Mouse (Mus musculus) MEL (cell line): Measurements from ENCODE around the gene Arhgef17. TPM values are rescaled to one million over a fixed set of nuclear protein-coding genes. Genes with fewer than 3 reads are reported as not detected.

Source experiments
- DNase-seq: peaks from one replicate; pipeline ENCODE4 v3.0.0; 2011; ENCODE audit warnings: low read depth, low spot score
- H3K27ac ChIP-seq: 2 replicates; pipeline ENCODE4 v1.5.1; 2012; ENCODE audit warnings: low read depth, mild to moderate bottlenecking, control low read depth, low read length, moderate library complexity; ENCODE audit not compliant: control insufficient read depth
- H3K27me3 ChIP-seq, 2 experiments: fragments of 150-350 bp in 1 of 2; sonication (generic) in 1 of 2; 2 replicates each; pipeline ENCODE4 v1.6.1; 2012; ENCODE audit warnings: low read length in 2 of 2, mild to moderate bottlenecking in 2 of 2, improper control_type of control experiment in 1 of 2, moderate library complexity in 1 of 2; ENCODE audit not compliant: insufficient read depth in 2 of 2, control insufficient read depth in 1 of 2
- H3K36me3 ChIP-seq, 2 experiments: 2 replicates each; pipeline ENCODE4 v1.6.1; 2012 to 2014; ENCODE audit warnings: low read length in 2 of 2, improper control_type of control experiment in 1 of 2, inconsistent platforms in 1 of 2, mild to moderate bottlenecking in 1 of 2; ENCODE audit not compliant: insufficient read depth in 2 of 2, control insufficient read depth in 1 of 2
- H3K4me1 ChIP-seq, 2 experiments: fragments of 150-350 bp in 1 of 2; sonication (generic) in 1 of 2; 2 replicates each; pipeline ENCODE4 v1.6.1; 2012; ENCODE audit warnings: low read length in 2 of 2, improper control_type of control experiment in 1 of 2, mild to moderate bottlenecking in 1 of 2; ENCODE audit not compliant: insufficient read depth in 2 of 2, control insufficient read depth in 1 of 2
- H3K4me3 ChIP-seq, 2 experiments: fragments of 150-350 bp in 1 of 2; sonication (generic) in 1 of 2; 2 replicates each; pipeline ENCODE4 v1.5.1; 2012; ENCODE audit warnings: low read depth in 2 of 2, low read length in 2 of 2, mild to moderate bottlenecking in 2 of 2, moderate library complexity in 2 of 2, control low read depth in 1 of 2, improper control_type of control experiment in 1 of 2; ENCODE audit not compliant: control insufficient read depth in 1 of 2, insufficient read depth in 1 of 2
- H3K79me2 ChIP-seq: 2 replicates; pipeline ENCODE4 v1.6.1; 2012; ENCODE audit warnings: mild to moderate bottlenecking, low read length, moderate library complexity; ENCODE audit not compliant: control insufficient read depth, poor library complexity, insufficient read depth
- H3K9ac ChIP-seq: 2 replicates; pipeline ENCODE4 v1.6.1; 2012; ENCODE audit warnings: low read depth, mild to moderate bottlenecking, control low read depth, low read length, moderate library complexity; ENCODE audit not compliant: control insufficient read depth, poor library complexity, severe bottlenecking
- H3K9me3 ChIP-seq: fragments of 150-350 bp; sonication (generic); replicated peaks from 2 replicates; pipeline ENCODE4 v1.6.1; 2012; ENCODE audit warnings: mild to moderate bottlenecking, low read length, improper control_type of control experiment, moderate library complexity; ENCODE audit not compliant: insufficient read depth
- CHD1 ChIP-seq: IDR thresholded peaks from 2 replicates; pipeline ENCODE4 v1.6.1; 2012; ENCODE audit warnings: low read depth, mild to moderate bottlenecking, inconsistent platforms, low read length, improper control_type of control experiment
- CTCF ChIP-seq, 3 experiments: IDR thresholded peaks in 2 of 3; conservative IDR thresholded peaks in 1 of 3; 2 replicates each; pipeline ENCODE4 v1.5.1; 2011 to 2012; ENCODE audit warnings: low read length in 3 of 3, low read depth in 2 of 3, mild to moderate bottlenecking in 2 of 3, improper control_type of control experiment in 1 of 3, inconsistent platforms in 1 of 3, mixed read lengths in 1 of 3, moderate library complexity in 1 of 3; ENCODE audit not compliant: control insufficient read depth in 1 of 3, insufficient read depth in 1 of 3, poor library complexity in 1 of 3, severe bottlenecking in 1 of 3
- E2F4 ChIP-seq: IDR thresholded peaks from 2 replicates; pipeline ENCODE4 v1.6.1; 2011; ENCODE audit warnings: low read depth, low read length, improper control_type of control experiment, borderline replicate concordance
- ELF1 ChIP-seq: IDR thresholded peaks from 2 replicates; pipeline ENCODE4 v1.6.1; 2014; ENCODE audit warnings: low read depth, mild to moderate bottlenecking, inconsistent platforms, low read length, improper control_type of control experiment, moderate library complexity
- EP300 ChIP-seq, 2 experiments: IDR thresholded peaks; 2 replicates each; pipeline ENCODE4 v1.6.1; 2011; ENCODE audit warnings: improper control_type of control experiment in 2 of 2, low read length in 2 of 2, low read depth in 1 of 2, mild to moderate bottlenecking in 1 of 2
- ETS1 ChIP-seq: IDR thresholded peaks from 2 replicates; pipeline ENCODE4 v1.6.1; 2012; ENCODE audit warnings: low read depth, mild to moderate bottlenecking, inconsistent platforms, low read length, improper control_type of control experiment, moderate library complexity
- GATA1 ChIP-seq: IDR thresholded peaks from 2 replicates; pipeline ENCODE4 v1.6.1; 2011; ENCODE audit warnings: low read depth, low read length, improper control_type of control experiment
- HCFC1 ChIP-seq: IDR thresholded peaks from 2 replicates; pipeline ENCODE4 v1.6.1; 2012; ENCODE audit warnings: low read depth, mild to moderate bottlenecking, inconsistent platforms, low read length, improper control_type of control experiment, moderate library complexity
- JUND ChIP-seq: IDR thresholded peaks from 2 replicates; pipeline ENCODE4 v1.6.1; 2011; ENCODE audit warnings: low read depth, mild to moderate bottlenecking, improper control_type of control experiment, low read length
- MAFK ChIP-seq: IDR thresholded peaks from 2 replicates; pipeline ENCODE4 v1.6.1; 2011; ENCODE audit warnings: low read depth, mild to moderate bottlenecking, low read length, improper control_type of control experiment, borderline replicate concordance
- MAX ChIP-seq: IDR thresholded peaks from 2 replicates; pipeline ENCODE4 v1.6.1; 2011; ENCODE audit warnings: low read length, improper control_type of control experiment
- MAZ ChIP-seq: IDR thresholded peaks from 2 replicates; pipeline ENCODE4 v1.6.1; 2012; ENCODE audit warnings: low read depth, mild to moderate bottlenecking, inconsistent platforms, low read length, improper control_type of control experiment
- MEF2A ChIP-seq: IDR thresholded peaks from 2 replicates; pipeline ENCODE4 v1.6.1; 2014; ENCODE audit warnings: low read depth, mild to moderate bottlenecking, inconsistent platforms, low read length, improper control_type of control experiment; ENCODE audit not compliant: poor library complexity, insufficient replicate concordance, severe bottlenecking; ENCODE audit errors: extremely low read depth
- MXI1 ChIP-seq: IDR thresholded peaks from 2 replicates; pipeline ENCODE4 v1.6.1; 2011; ENCODE audit warnings: mild to moderate bottlenecking, low read depth, low read length, improper control_type of control experiment
- MYB ChIP-seq: IDR thresholded peaks from 2 replicates; pipeline ENCODE4 v1.6.1; 2011; ENCODE audit warnings: mild to moderate bottlenecking, low read depth, low read length, improper control_type of control experiment
- MYC ChIP-seq: IDR thresholded peaks from 2 replicates; pipeline ENCODE4 v1.6.1; 2011; ENCODE audit warnings: low read depth, mild to moderate bottlenecking, low read length, improper control_type of control experiment, moderate library complexity
- NELFE ChIP-seq: IDR thresholded peaks from 2 replicates; pipeline ENCODE4 v1.6.1; 2011; ENCODE audit warnings: low read depth, low read length, improper control_type of control experiment
- NRF1 ChIP-seq: IDR thresholded peaks from 2 replicates; pipeline ENCODE4 v1.6.1; 2014; ENCODE audit warnings: low read depth, mild to moderate bottlenecking, inconsistent platforms, low read length, improper control_type of control experiment, moderate library complexity; ENCODE audit not compliant: poor library complexity, insufficient read depth, severe bottlenecking
- POLR2AphosphoS2 ChIP-seq: IDR thresholded peaks from 2 replicates; pipeline ENCODE4 v1.6.1; 2011; ENCODE audit warnings: low read length, improper control_type of control experiment
- POLR2AphosphoS5 ChIP-seq: IDR thresholded peaks from 2 replicates; pipeline ENCODE4 v1.6.1; 2012; ENCODE audit warnings: low read depth, borderline replicate concordance, mild to moderate bottlenecking, inconsistent platforms, low read length, moderate library complexity, mixed read lengths
- RAD21 ChIP-seq: IDR thresholded peaks from 2 replicates; pipeline ENCODE4 v1.6.1; 2011; ENCODE audit warnings: mild to moderate bottlenecking, low read depth, low read length, improper control_type of control experiment
- RCOR1 ChIP-seq: IDR thresholded peaks from 2 replicates; pipeline ENCODE4 v1.6.1; 2012; ENCODE audit warnings: low read depth, mild to moderate bottlenecking, inconsistent platforms, low read length, improper control_type of control experiment
- SMC3 ChIP-seq: IDR thresholded peaks from 2 replicates; pipeline ENCODE4 v1.6.1; 2011; ENCODE audit warnings: low read depth, low read length, improper control_type of control experiment
- TBP ChIP-seq: IDR thresholded peaks from 2 replicates; pipeline ENCODE4 v1.8.0; 2011; ENCODE audit warnings: low read depth, low read length, improper control_type of control experiment
- TCF12 ChIP-seq: IDR thresholded peaks from 2 replicates; pipeline ENCODE4 v1.6.1; 2014; ENCODE audit warnings: low read depth, mild to moderate bottlenecking, inconsistent platforms, low read length, improper control_type of control experiment, moderate library complexity
- ZC3H11A ChIP-seq: IDR thresholded peaks from 2 replicates; pipeline ENCODE4 v1.6.1; 2012; ENCODE audit warnings: low read depth, mild to moderate bottlenecking, inconsistent platforms, low read length, improper control_type of control experiment
- ZKSCAN1 ChIP-seq: IDR thresholded peaks from 2 replicates; pipeline ENCODE4 v1.6.1; 2012; ENCODE audit warnings: low read depth, mild to moderate bottlenecking, inconsistent platforms, low read length, improper control_type of control experiment, moderate library complexity
- ZMIZ1 ChIP-seq: IDR thresholded peaks from 2 replicates; pipeline ENCODE4 v1.6.1; 2012; ENCODE audit warnings: low read depth, mild to moderate bottlenecking, inconsistent platforms, low read length, improper control_type of control experiment, moderate library complexity
- ZNF384 ChIP-seq: IDR thresholded peaks from 2 replicates; pipeline ENCODE4 v1.6.1; 2012; ENCODE audit warnings: low read depth, mild to moderate bottlenecking, inconsistent platforms, low read length, improper control_type of control experiment
- polyA plus RNA-seq, 2 experiments: library from polyadenylated mRNA; stranded (reverse) in 1 of 2; unstranded in 1 of 2; fragments of >175 nt in 1 of 2; fragments of >200 nt in 1 of 2; gene quantifications; 2 replicates each; pipeline versions ENCODE4 v1.2.1 to v1.2.4; 2012; ENCODE audit warnings: low replicate concordance in 2 of 2, low read depth in 1 of 2; ENCODE audit not compliant: insufficient read length in 2 of 2, insufficient read depth in 1 of 2, missing spikeins in 1 of 2
- total RNA-seq: library from RNA; depleted of rRNA; stranded (reverse); fragments of 300-350 nt; gene quantifications from 2 replicates; pipeline ENCODE4 v1.2.3, GENCODE M21; 2012

Arhgef17 gene
- total and polyA plus RNA-seq, 3 experiments, result under 0.01 TPM; not detected in 2

- DNase-seq, result no peak
- Histone ChIP-seq H3K36me3 (no peaks in the 10 kb centered on the region), H3K9ac (no peak overlapping the region), H3K27me3 (peaks cover 0 to 1% of the 10 kb centered on the region in 2 experiments; a peak in 1 of 4 replicates), H3K4me1 (no peaks in the 10 kb centered on the region), H3K9me3 (no peaks in the 10 kb centered on the region), H3K4me3 (no peak overlapping the region)
- TF ChIP-seq RAD21 (no peak), CHD1 (no peak), ZKSCAN1 (no peak), NRF1 (no peak), MXI1 (no peak), MAX (no peak), RCOR1 (no peak), MYB (no peak), ZMIZ1 (no peak), EP300 (IDR thresholded peaks at IDR 0.05; ENCODE audit: low read depth in 1 of 2, low read length in 2 of 2) (no peak), ETS1 (no peak), JUND (no peak), HCFC1 (no peak), MYC (no peak), ZC3H11A (no peak), MAZ (no peak)
- TF ChIP-seq, all 39 proteins: peak for 0
- no peaks in the 10 kb centered on the region for H3K79me2 ChIP-seq
- no peak overlapping the region for H3K27ac ChIP-seq
Observed at GRCm38 (mm10) chr7:100911791-100912190, 20.1 kb downstream of the Arhgef17 start.

- Histone ChIP-seq H3K36me3 (no peaks in the 10 kb centered on the region), H3K4me1 (no peaks in the 10 kb centered on the region)
- no peak for DNase-seq
- no peak for TF ChIP-seq NELFE
- TF ChIP-seq CTCF (IDR thresholded peaks at IDR 0.05 in 2 of 3, conservative IDR thresholded peaks at IDR 0.05 in 1 of 3; ENCODE audit: control insufficient read depth in 1 of 3, insufficient read depth in 1 of 3, low read depth in 2 of 3, low read length in 3 of 3, poor library complexity in 1 of 3, severe bottlenecking in 1 of 3), result no peak
- no peak for TF ChIP-seq GATA1
- no peak for TF ChIP-seq MXI1
- TF ChIP-seq TCF12, result no peak
- no peak for TF ChIP-seq NRF1
- TF ChIP-seq ELF1, result no peak
- no peak for TF ChIP-seq POLR2AphosphoS2
- no peak for TF ChIP-seq ZNF384
- no peak for TF ChIP-seq RCOR1
- TF ChIP-seq MEF2A, result no peak
- no peak for TF ChIP-seq POLR2AphosphoS5
- TF ChIP-seq TBP, result no peak
- no peak for TF ChIP-seq EP300 (IDR thresholded peaks at IDR 0.05; ENCODE audit: low read depth in 1 of 2, low read length in 2 of 2)
- no peak for TF ChIP-seq E2F4
- no peak for TF ChIP-seq MAFK
- TF ChIP-seq ZKSCAN1, result no peak
- no peak for TF ChIP-seq RAD21
- TF ChIP-seq SMC3, result no peak
- TF ChIP-seq ETS1, result no peak
- TF ChIP-seq, all 39 proteins: peak for 0
- H3K9me3 ChIP-seq, result no peaks in the 10 kb centered on the region
- peaks cover 0 to 1% of the 10 kb centered on the region in 2 experiments; a peak in 1 of 4 replicates for H3K27me3 ChIP-seq
- H3K27ac ChIP-seq, result no peak overlapping the region
- no peaks in the 10 kb centered on the region for H3K79me2 ChIP-seq
- H3K4me3 ChIP-seq, result no peak overlapping the region
- no peak overlapping the region for H3K9ac ChIP-seq
Observed at GRCm38 (mm10) chr7:100911246-100911770, 20.6 kb downstream of the Arhgef17 start.
